Mouse (Mus musculus) liver, embryonic 12.5 days (tissue): ENCODE measurements around the gene Kcnk12. TPM values are rescaled to one million over a fixed set of nuclear protein-coding genes. Genes with fewer than 3 reads are reported as not detected.

Experiments
- ATAC-seq: fragments of 200-750 bp; cut with Nextera tagmentation; 2 replicates; pipeline ENCODE4 v1.8.0; 2017; ENCODE audit warnings: moderate number of reproducible peaks, mild to moderate bottlenecking, moderate library complexity
- H3K27ac ChIP-seq: fragments of 300-500 bp; sonication (generic); 2 replicates; pipeline ENCODE4 v1.5.1; 2016; ENCODE audit warnings: mild to moderate bottlenecking
- H3K27me3 ChIP-seq: fragments of 300-500 bp; sonication (generic); replicated peaks from 2 replicates; pipeline ENCODE4 v1.6.1; 2016; ENCODE audit warnings: mild to moderate bottlenecking, moderate library complexity
- H3K36me3 ChIP-seq: fragments of 300-500 bp; sonication (generic); 2 replicates; pipeline ENCODE4 v1.6.1; 2016; ENCODE audit warnings: mild to moderate bottlenecking, moderate library complexity
- H3K4me1 ChIP-seq: fragments of 300-500 bp; sonication (generic); 2 replicates; pipeline ENCODE4 v1.6.1; 2016
- H3K4me2 ChIP-seq: fragments of 300-500 bp; sonication (generic); 2 replicates; pipeline ENCODE4 v1.6.1; 2016; ENCODE audit warnings: mild to moderate bottlenecking, moderate library complexity
- H3K4me3 ChIP-seq: fragments of 300-500 bp; sonication (generic); 2 replicates; pipeline ENCODE4 v1.5.1; 2016; ENCODE audit warnings: mild to moderate bottlenecking, moderate library complexity
- H3K9ac ChIP-seq: fragments of 300-500 bp; sonication (generic); 2 replicates; pipeline ENCODE4 v1.6.1; 2016; ENCODE audit warnings: mild to moderate bottlenecking, moderate library complexity
- H3K9me3 ChIP-seq: fragments of 300-500 bp; sonication (generic); replicated peaks from 2 replicates; pipeline ENCODE4 v1.6.1; 2016; ENCODE audit warnings: mild to moderate bottlenecking, moderate library complexity
- WGBS: fragments of 180-500 bp; shearing (Covaris S2); methylation state at CpG from one replicate; pipeline ENCODE4 v1.1.7; 2016; ENCODE audit not compliant: insufficient replicate concordance; 5-methylcytosine and 5-hydroxymethylcytosine counted together
- polyA plus RNA-seq: library from polyadenylated mRNA; unstranded; fragments of >200 nt; fragmentation: Nextera tagmentation; extraction: Ambion mirVana; gene quantifications from 2 replicates; pipeline ENCODE4 v1.2.1, GENCODE M21; 2016

The Kcnk12 gene
- polyA plus RNA-seq: 0.83 and 1.2 TPM in 2 replicates

GRCm38 (mm10) chr17:87797688-87798291 lies at the start of gene Kcnk12:
Gene Kcnk12, minus strand, starts transcription at chr17:87797994.
- WGBS: under 1% methylated on average over 46 of the region's 46 CpGs
- peak; percentile 44 for ATAC-seq
- peaks cover 73% of the 10 kb centered on the region for H3K27me3 ChIP-seq

GRCm38 (mm10) chr17:87842156-87842555 lies 44.4 kb upstream of the Kcnk12 start:
- Histone ChIP-seq H3K4me2 (no peak overlapping the region), H3K9me3 (peaks cover 6% of the 10 kb centered on the region; the same call in 1 of the 2 replicates), H3K4me3 (no peak overlapping the region), H3K27ac (no peak overlapping the region), H3K9ac (no peak overlapping the region), H3K36me3 (no peaks in the 10 kb centered on the region), H3K4me1 (no peaks in the 10 kb centered on the region), H3K27me3 (no peaks in the 10 kb centered on the region)
- 65% methylated on average over 5 of the region's 5 CpGs for WGBS
- no peak for ATAC-seq

More at GRCm38 (mm10) chr17:87797688-87798291, at the start of gene Kcnk12:
- peaks cover 11% of the 10 kb centered on the region for H3K4me1 ChIP-seq
- H3K9me3 ChIP-seq: no peaks in the 10 kb centered on the region
- peak within 1 kb of the TSS; percentile 47 for H3K4me3 ChIP-seq
- H3K4me2 ChIP-seq: peak within 1 kb of the TSS; percentile 71
- no peak within 1 kb of the TSS for H3K27ac ChIP-seq
- H3K36me3 ChIP-seq: no peaks in the 10 kb centered on the region
- H3K9ac ChIP-seq: no peak within 1 kb of the TSS; the same call in 1 of the 2 replicates

- no peak for ATAC-seq
- Histone ChIP-seq H3K9me3 (peaks cover 6% of the 10 kb centered on the region; the same call in 1 of the 2 replicates), H3K27ac (no peak overlapping the region), H3K27me3 (no peaks in the 10 kb centered on the region), H3K9ac (no peak overlapping the region), H3K4me1 (no peaks in the 10 kb centered on the region), H3K4me3 (no peak overlapping the region), H3K36me3 (no peaks in the 10 kb centered on the region), H3K4me2 (no peak overlapping the region)
- WGBS: 48% methylated on average over 7 of the region's 7 CpGs
These were observed 42.3 kb upstream of the Kcnk12 start for GRCm38 (mm10) chr17:87840079-87840478.

- no peak overlapping the region for H3K27ac ChIP-seq
- no peaks in the 10 kb centered on the region for H3K36me3 ChIP-seq
- H3K4me2 ChIP-seq: no peak overlapping the region
- H3K9me3 ChIP-seq: no peaks in the 10 kb centered on the region
- H3K9ac ChIP-seq: no peak overlapping the region
- H3K27me3 ChIP-seq: no peaks in the 10 kb centered on the region
- ATAC-seq: no peak
- 29% methylated on average over 8 of the region's 8 CpGs for WGBS
- H3K4me3 ChIP-seq: no peak overlapping the region
- no peaks in the 10 kb centered on the region for H3K4me1 ChIP-seq
These were observed 37.1 kb upstream of the Kcnk12 start for GRCm38 (mm10) chr17:87834850-87835249.

- Histone ChIP-seq H3K4me2 (no peak overlapping the region), H3K9me3 (no peaks in the 10 kb centered on the region), H3K27me3 (peaks cover 22% of the 10 kb centered on the region), H3K4me3 (no peak overlapping the region), H3K9ac (no peak overlapping the region), H3K27ac (no peak overlapping the region), H3K4me1 (no peaks in the 10 kb centered on the region), H3K36me3 (no peaks in the 10 kb centered on the region)
- ATAC-seq: no peak
- WGBS: 2% methylated on average over 12 of the region's 12 CpGs
These were observed 29.1 kb upstream of the Kcnk12 start for GRCm38 (mm10) chr17:87826909-87827308.

GRCm38 (mm10) chr17:87826036-87826560 lies 28.3 kb upstream of the Kcnk12 start:
- Histone ChIP-seq H3K9me3 (no peaks in the 10 kb centered on the region), H3K4me1 (no peaks in the 10 kb centered on the region), H3K9ac (no peak overlapping the region), H3K4me2 (0 out of 2 replicates have a peak overlapping the region, but pooled peaks have one; percentile 10), H3K4me3 (no peak overlapping the region), H3K27me3 (peaks cover 22% of the 10 kb centered on the region), H3K36me3 (no peaks in the 10 kb centered on the region), H3K27ac (no peak overlapping the region)
- WGBS: 15% methylated on average over 22 of the region's 23 CpGs
- ATAC-seq: no peak

GRCm38 (mm10) chr17:87825454-87826008 lies 27.7 kb upstream of the Kcnk12 start:
- Histone ChIP-seq H3K4me1 (no peaks in the 10 kb centered on the region), H3K4me2 (no peak overlapping the region), H3K4me3 (no peak overlapping the region), H3K9me3 (no peaks in the 10 kb centered on the region), H3K36me3 (no peaks in the 10 kb centered on the region), H3K9ac (no peak overlapping the region), H3K27ac (no peak overlapping the region), H3K27me3 (peaks cover 22% of the 10 kb centered on the region)
- WGBS: 23% methylated on average over 4 of the region's 5 CpGs
- no peak for ATAC-seq

- H3K27me3 ChIP-seq: peaks cover 22% of the 10 kb centered on the region
- WGBS: 57% methylated on average over 3 of the region's 3 CpGs
- no peaks in the 10 kb centered on the region for H3K36me3 ChIP-seq
- H3K9me3 ChIP-seq: peaks cover 8% of the 10 kb centered on the region
- H3K27ac ChIP-seq: no peak overlapping the region
- H3K4me1 ChIP-seq: no peaks in the 10 kb centered on the region
- H3K4me2 ChIP-seq: no peak overlapping the region
- no peak overlapping the region for H3K4me3 ChIP-seq
- no peak overlapping the region for H3K9ac ChIP-seq
- ATAC-seq: no peak
These were observed 25.2 kb upstream of the Kcnk12 start for GRCm38 (mm10) chr17:87823031-87823430.

GRCm38 (mm10) chr17:87809556-87809955 lies 11.8 kb upstream of the Kcnk12 start:
- H3K27ac ChIP-seq: no peak overlapping the region
- H3K4me1 ChIP-seq: no peaks in the 10 kb centered on the region
- H3K27me3 ChIP-seq: no peaks in the 10 kb centered on the region
- H3K9me3 ChIP-seq: no peaks in the 10 kb centered on the region
- H3K4me2 ChIP-seq: no peak overlapping the region
- no peaks in the 10 kb centered on the region for H3K36me3 ChIP-seq
- ATAC-seq: no peak
- no peak overlapping the region for H3K4me3 ChIP-seq
- 71% methylated on average over 2 of the region's 2 CpGs for WGBS
- no peak overlapping the region for H3K9ac ChIP-seq

- Histone ChIP-seq H3K9me3 (no peaks in the 10 kb centered on the region), H3K4me1 (peaks cover 11% of the 10 kb centered on the region), H3K27me3 (peaks cover 53% of the 10 kb centered on the region), H3K4me2 (no peak overlapping the region), H3K4me3 (no peak overlapping the region), H3K9ac (no peak overlapping the region), H3K36me3 (no peaks in the 10 kb centered on the region), H3K27ac (no peak overlapping the region)
- no peak for ATAC-seq
- WGBS: 62% methylated on average over 3 of the region's 3 CpGs
These were observed 2.1 kb upstream of the Kcnk12 start for GRCm38 (mm10) chr17:87799948-87800340.

GRCm38 (mm10) chr17:87799212-87799947 lies 1.6 kb upstream of the Kcnk12 start:
- H3K4me3 ChIP-seq: no peak overlapping the region
- H3K4me1 ChIP-seq: peaks cover 11% of the 10 kb centered on the region
- peaks cover 58% of the 10 kb centered on the region for H3K27me3 ChIP-seq
- no peak overlapping the region for H3K4me2 ChIP-seq
- WGBS: 48% methylated on average over 13 of the region's 13 CpGs
- no peaks in the 10 kb centered on the region for H3K9me3 ChIP-seq
- no peak overlapping the region for H3K9ac ChIP-seq
- no peak overlapping the region for H3K27ac ChIP-seq
- ATAC-seq: no peak
- no peaks in the 10 kb centered on the region for H3K36me3 ChIP-seq

GRCm38 (mm10) chr17:87798423-87798941 lies 688 bp upstream of the Kcnk12 start:
- 2% methylated on average over 40 of the region's 40 CpGs for WGBS
- Histone ChIP-seq H3K9ac (no peak overlapping the region), H3K4me3 (peak overlapping the region; percentile 47), H3K36me3 (no peaks in the 10 kb centered on the region), H3K4me1 (peaks cover 11% of the 10 kb centered on the region), H3K27me3 (peaks cover 67% of the 10 kb centered on the region), H3K4me2 (peak overlapping the region; percentile 71), H3K27ac (no peak overlapping the region), H3K9me3 (no peaks in the 10 kb centered on the region)
- peak; percentile 40; the same call in 1 of the 2 replicates for ATAC-seq
